Mouse (Mus musculus) granulocyte monocyte progenitor cell, adult 5-6 weeks (primary cell): Measurements from ENCODE around the gene Nepn. TPM values are rescaled to one million over a fixed set of nuclear protein-coding genes. Genes with fewer than 3 reads are reported as not detected.

Experiments used
- total RNA-seq, 2 experiments: library from RNA; stranded (forward) in 1 of 2; stranded (reverse) in 1 of 2; fragments of 200-712, 200-1000 nt in 1 of 2; fragments of >200 nt in 1 of 2; fragmentation: Nextera tagmentation in 1 of 2; gene quantifications; 2 replicates each; pipeline ENCODE4 v1.2.3; 2014 to 2017

Nepn gene
- total RNA-seq, 2 experiments from 2014 or later = not detected

Other genes starting within 250 kb of the Nepn start
- gene Ros1, start 193.7 kb upstream of the Nepn start, total RNA-seq (2014; fragmentation: Nextera tagmentation) = not detected in 2 replicates
- gene Ros1, start 193.7 kb upstream of the Nepn start, total RNA-seq (2017) = not detected in 2 replicates
- 0.09 TPM in 1 of 2 replicates, not detected in the other for gene Dcbld1, start 155.4 kb upstream of the Nepn start, total RNA-seq (2014; fragmentation: Nextera tagmentation)
- 0.10 TPM in 1 of 2 replicates, not detected in the other for gene Dcbld1, start 155.4 kb upstream of the Nepn start, total RNA-seq (2017)
- not detected in 2 replicates for gene Gm26741, start 30.2 kb upstream of the Nepn start, total RNA-seq (2014; fragmentation: Nextera tagmentation)
- gene Gm26741, start 30.2 kb upstream of the Nepn start, total RNA-seq (2017) = not detected in 2 replicates
- 16.8 and 19.0 TPM in 2 replicates for gene Gopc, start 6.8 kb upstream of the Nepn start, total RNA-seq (2014; fragmentation: Nextera tagmentation)
- gene Gopc, start 6.8 kb upstream of the Nepn start, total RNA-seq (2017) = 15.1 and 16.6 TPM in 2 replicates
- gene Nus1, start 28.6 kb downstream of the Nepn start, total RNA-seq (2014; fragmentation: Nextera tagmentation) = 26.1 and 31.0 TPM in 2 replicates
- gene Nus1, start 28.6 kb downstream of the Nepn start, total RNA-seq (2017) = 25.9 and 29.8 TPM in 2 replicates